Mouse (Mus musculus) cerebellum, postnatal 25 days (tissue): ENCODE measurements around the gene Micu2.

ENCODE experiments used
- DNase-seq, 2 experiments: peaks; one replicate each; pipeline ENCODE4 v3.0.0; 2021; ENCODE audit warnings: mixed read lengths in 2 of 2

The Micu2 gene

DNA sequence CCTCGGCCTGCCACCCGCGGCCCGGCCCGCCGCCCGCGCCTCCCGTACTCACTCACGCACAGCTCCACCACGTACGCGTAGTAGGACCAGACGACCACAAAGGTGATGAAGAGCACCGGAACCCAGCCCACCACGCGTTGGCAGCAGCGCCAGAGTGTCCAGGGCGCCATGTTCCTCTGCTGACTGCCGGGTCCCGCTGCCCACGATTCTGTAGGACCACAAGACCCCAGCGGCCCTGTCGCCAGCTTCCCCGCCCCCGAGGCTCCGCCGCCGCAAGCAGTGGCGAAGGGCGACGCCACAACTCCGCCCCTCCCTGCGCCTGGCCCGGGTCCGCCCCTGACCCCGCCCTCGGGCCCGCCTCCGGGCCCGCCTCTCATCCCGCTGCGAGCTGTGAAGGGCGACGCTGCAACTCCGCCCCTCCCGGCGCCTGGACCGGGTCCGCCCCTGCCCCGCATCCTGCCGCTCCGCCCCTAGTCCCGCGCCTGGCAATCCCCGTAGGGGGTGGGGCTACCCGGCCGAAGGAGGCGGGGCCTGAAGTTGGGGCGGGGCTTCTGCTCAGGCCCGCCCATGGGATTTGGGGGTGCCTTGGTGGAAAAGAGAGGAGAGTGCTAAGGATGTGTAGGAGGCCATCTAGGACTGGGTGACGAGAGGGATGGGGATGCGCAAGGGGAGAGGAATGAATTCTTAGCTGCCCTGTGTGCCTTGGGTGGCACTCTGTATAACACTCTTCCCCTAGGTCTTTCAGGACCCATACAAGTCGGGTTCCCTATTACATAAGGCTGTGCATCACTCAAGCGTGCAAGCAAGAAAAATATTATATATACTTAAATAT lies 108.8 kb downstream of the Micu2 start, which contains the start of gene Zdhhc20:
TSS of gene Zdhhc20 (minus strand) at position 266 of the 832 bp plus-strand sequence.
- peak; percentile 95 to 97 for DNase-seq

DNA sequence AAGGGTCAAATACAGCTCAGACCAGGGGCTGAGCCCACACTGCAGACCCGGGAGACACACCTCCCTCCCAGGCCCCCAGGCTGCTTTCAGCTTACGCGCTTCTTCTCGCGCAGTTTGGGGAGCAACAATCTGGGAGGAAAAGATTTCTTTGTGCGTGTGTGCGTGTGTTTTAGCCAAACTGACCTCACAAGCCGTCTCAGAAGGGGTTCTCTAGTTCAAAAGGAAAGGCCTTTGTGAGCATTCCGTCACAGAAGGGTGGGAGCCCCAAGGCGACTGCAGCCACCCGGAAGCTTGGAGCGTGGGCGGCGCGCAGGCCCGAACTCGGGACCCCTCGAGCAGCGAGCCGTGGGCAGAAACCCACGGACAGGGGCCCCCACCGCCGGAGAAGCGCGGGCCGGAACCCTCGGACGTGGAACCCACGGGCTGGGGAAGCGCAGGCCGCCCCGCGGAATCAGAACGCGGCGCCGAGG lies 109.5 kb downstream of the Micu2 start:
- DNase-seq, result no peak

DNA sequence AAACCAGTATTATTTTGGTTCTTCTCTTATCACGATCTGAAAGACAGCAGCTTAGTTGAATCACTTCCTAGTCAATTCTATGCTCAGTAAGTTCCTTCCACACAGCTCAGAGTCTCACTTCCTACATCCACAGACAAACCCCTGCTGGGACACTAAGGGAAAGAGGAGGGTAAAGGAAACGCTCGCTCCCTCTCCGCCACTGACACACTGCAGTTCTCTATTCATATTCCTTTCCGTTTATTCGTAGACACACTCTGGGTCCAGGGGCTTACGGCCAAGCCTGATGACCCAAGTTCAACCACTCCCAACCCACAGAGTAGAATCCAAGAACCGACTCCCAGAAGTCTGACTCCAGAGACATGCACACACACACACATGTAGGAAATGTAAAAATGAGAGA lies 111.9 kb downstream of the Micu2 start:
- no peak for DNase-seq

DNA sequence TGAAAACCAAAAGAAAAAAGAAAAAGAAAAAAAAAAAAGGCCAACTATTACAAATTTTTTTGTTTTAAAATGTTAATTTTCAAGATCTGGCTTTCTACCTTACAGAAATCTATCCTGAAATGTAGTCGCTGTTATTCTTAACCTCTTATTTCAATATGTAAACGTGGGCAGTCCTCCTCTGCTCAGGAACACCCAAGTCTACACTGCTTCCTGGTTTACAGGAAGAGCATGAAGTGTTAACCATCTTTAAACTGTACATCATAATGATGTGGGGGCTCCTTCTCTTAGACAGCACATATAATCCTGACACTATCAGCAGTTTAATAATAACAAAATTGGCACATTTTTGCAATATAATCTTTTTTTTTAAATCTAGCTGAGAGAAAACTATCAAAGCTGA lies 113.0 kb downstream of the Micu2 start:
- no peak for DNase-seq

DNA sequence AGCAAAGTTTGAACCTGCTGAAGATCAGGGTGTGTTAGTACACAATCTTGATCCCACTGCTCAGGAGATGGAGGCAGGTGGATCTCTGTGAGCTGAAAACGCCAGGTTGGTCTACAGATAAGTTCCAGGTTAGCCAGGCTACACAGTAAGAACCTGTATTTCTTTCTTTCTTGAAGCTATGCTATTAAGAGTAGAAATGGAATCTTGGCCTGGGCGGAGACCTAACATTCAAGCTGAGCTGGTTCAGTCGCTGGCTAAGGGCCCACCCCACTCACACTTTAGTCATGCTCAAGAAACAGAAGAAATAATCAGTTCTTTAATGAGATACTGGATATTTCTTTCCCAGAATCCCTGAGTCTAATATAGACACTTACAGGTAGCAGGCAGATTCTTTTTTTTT lies 115.7 kb downstream of the Micu2 start:
- no peak for DNase-seq

DNA sequence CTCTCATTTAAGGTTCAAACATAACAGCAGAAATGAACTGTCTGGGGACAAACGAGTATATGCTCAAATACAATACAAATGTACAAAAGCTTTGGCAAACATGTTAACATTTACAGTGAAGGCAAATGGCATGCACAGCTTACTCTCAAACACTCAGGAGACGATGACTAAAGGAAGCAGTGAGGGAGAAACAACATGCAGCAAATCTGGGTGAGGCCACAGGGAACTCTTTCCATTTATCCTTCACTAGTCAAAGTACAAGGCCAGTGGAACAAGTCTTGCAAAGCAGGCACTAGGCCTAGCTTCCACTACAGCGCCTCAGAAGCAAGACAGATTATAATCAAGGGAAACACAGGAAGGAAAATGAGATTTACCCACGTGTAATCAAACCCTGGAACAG lies 116.3 kb downstream of the Micu2 start:
- no peak for DNase-seq

DNA sequence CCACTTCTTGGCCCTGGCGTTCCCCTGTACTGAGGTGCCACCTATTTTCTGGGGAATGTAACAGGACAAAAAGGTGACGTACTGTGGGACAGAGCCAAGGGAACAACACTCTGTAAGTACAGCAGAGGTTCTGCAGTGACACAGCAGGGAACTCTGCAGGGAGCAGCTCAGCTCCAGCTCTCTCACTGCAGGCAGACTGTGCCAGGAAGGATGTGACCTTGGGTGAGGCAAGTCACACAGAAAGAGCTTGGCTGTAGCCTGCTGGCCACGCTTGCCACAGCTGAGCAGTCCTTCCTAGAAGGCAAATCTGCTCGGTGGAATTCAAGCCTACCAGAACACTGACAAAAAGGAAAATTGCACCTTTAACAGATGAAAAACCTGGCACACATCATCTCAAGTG lies 117.3 kb downstream of the Micu2 start:
- DNase-seq, result peak; percentile 40 to 51

DNA sequence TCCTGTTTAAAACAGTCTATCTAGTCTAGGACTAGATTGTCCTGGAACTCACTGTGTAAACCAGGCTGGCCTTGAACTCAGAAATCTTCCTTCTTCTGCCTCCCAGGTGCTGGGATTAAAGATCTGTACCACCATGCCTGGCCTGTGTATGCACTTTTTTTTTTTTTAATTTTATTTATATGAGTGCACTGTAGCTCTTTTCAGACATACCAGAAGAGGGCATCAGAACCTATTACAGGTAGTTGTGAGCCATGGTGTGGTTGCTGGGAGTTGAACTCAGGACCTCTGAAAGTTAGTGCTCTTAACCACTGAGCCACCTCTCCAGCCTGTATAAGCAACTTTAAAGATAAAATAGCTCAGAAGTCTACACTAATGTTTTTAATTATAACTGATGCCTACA lies 118.0 kb downstream of the Micu2 start:
- no peak for DNase-seq

DNA sequence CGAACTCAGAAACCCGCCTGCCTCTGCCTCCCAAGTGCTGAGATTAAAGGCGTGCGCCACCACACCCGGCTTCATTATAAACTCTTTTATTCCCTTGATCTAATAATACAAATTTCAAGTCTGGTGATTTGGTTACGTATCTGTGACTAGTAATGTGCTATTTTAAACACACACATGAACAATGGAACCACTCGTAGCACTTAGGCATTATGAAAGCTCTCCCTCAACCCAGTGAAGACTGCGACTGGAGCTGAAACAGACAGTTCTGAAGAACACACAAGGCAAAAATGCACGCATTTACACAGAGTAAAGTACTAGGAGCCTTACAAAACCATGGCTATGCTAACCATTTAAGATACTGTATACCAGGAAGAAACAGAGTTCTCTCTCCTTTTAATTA lies 121.1 kb downstream of the Micu2 start:
- DNase-seq, result no peak

DNA sequence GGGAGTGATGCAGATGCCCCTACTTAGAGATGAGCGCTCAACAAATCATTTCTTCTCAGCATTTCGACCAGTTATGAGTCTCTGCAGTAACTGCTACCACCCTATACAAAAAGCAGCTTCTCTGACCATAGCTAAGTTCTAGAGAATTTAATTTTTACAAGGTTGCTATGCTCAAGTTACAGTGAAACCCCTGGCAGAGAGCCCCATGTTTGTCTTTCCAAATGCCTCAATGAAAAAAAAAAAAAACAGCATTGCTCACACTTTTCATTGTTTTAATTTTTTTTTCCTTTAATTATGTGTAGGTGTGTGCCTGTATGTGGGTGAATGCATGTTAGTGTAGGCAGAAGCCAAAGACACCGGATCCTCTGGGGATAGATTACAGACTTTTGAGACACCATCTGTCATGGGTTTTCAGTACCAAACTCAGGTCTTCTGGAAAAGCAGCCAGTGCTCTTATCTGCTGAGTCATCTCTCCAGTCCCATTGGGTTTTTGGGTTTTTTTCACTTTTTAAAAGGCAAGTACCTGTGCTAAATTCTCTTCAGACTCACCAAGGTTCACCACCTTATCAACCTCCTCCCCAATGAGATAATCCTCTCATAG lies 132.3 kb downstream of the Micu2 start:
- peak; percentile 30 to 46 for DNase-seq
